Mouse (Mus musculus): ENCODE measurements at regions not wholly inside any gene's neighbourhood (a gene's known extent, or its start where the extent isn't known, plus 50 kb on each side); places are given as distances from the start of the nearest gene placed in this dataset.

DNA sequence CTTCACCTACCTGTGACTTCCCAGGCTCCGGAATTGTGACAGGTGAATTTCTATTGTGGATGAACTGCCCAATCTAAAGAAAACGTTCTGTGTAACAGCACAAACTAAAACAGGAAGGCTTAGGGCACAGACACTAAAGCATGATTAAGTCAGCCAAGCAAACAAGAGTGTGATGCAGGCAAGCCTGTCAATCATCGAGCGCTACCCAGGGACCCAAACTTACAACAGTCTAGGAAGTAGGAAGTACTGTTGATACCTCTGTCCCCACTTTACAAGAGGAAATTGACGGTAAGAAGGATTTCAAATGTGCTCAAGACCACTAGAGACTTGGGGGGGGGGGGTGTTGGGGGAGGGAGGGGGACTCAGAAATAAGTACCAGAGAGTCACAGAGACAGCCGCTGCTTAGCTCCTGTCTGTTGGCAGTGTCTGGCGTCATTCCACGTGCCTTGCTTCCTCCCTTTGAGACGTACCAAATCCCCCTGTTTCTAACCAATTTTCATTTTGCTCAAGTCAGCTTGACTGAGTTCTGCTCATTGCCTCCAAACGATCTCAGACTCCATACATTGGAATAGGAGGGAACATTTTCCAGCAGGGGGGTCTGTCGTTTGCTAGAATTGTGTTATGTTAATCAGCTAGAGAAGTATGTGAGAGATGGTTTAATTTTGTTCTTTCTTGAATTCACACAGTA lies 106.7 kb downstream of the Bdh1 start:
- TF ChIP-seq POLR2A (IDR thresholded peaks at IDR 0.05; ENCODE audit: insufficient read depth, low read length) (no peak), EP300 (IDR thresholded peaks at IDR 0.05; ENCODE audit: insufficient read depth, low read depth, low read length) (no peak)

Data from ES-Bruce4 (cell line).